Mouse (Mus musculus) C2C12 (cell line): ENCODE data around the gene Med17.

Source experiments
- CEBPB ChIP-seq: IDR thresholded peaks from one replicate; pipeline ENCODE4 v1.6.1; 2011; ENCODE audit warnings: low read depth, mild to moderate bottlenecking, control low read depth, moderate library complexity
- CTCF ChIP-seq: IDR thresholded peaks from one replicate; pipeline ENCODE4 v1.5.1; 2011; ENCODE audit not compliant: control insufficient read depth, insufficient read depth, insufficient read length
- MAX ChIP-seq: IDR thresholded peaks from one replicate; pipeline ENCODE4 v1.6.1; 2011; ENCODE audit warnings: mild to moderate bottlenecking, control low read depth
- MYOG ChIP-seq: IDR thresholded peaks from one replicate; pipeline ENCODE4 v1.6.1; 2011; ENCODE audit not compliant: control insufficient read depth, insufficient read length; ENCODE audit errors: extremely low read depth
- USF1 ChIP-seq: IDR thresholded peaks from one replicate; pipeline ENCODE4 v1.6.1; 2011; ENCODE audit warnings: low read depth, mild to moderate bottlenecking, control low read depth, moderate library complexity

GRCm38 (mm10) chr9:15240863-15241595 is 38.7 kb downstream of the Med17 start:
- TF ChIP-seq CTCF (no peak), USF1 (no peak), MYOG (no peak), MAX (no peak), CEBPB (no peak)
